15 mouse cellular contexts compared by ENCODE assay signal in the genomic region with DNA sequence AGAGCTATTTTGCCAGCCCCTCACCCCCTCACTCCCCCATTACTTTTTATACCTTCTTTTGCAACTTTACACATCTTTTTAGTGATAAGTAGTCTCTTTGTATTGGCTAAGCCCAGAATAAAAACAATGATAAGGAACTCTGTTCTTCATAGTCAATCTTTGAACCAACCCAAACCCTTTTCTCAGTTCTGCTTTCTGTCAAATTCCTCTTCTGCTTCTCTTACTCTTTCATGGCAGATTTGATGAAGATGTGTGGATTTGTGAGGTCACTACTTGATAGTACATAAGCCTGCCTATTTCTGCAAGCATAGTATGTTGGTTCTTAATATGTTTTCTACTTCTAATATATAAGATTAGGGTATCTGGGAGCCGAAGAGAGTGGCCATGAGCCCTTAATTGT.
"Had no signal": no experiment of that assay in that cellular context is flagged by ENCODE, and none has a peak within 500 bp of the region (broad histone marks: within the 10 kb centered on the region; RNA-seq: fewer than 3 reads in every experiment).

No protein-coding gene starts in this region.

- DNase-seq: liver, postnatal 0 days; lung, adult 2 months; lung, postnatal 14 days; lung, postnatal 36 days; retina, postnatal 1 day; right cerebral cortex, adult 18-20 months; right cerebral cortex, postnatal 25 days; right cerebral cortex, postnatal 4 days; spleen, adult 18-20 months; thymus, adult 18-20 months; thymus, postnatal 14 days; thymus, postnatal 36 days had no signal

- ATAC-seq: liver, postnatal 0 days; lung, postnatal 0 days; midbrain, embryonic 13.5 days; midbrain, embryonic 15.5 days had no signal
